Mouse (Mus musculus) gastrocnemius, postnatal 4 days (tissue): ENCODE measurements at regions not wholly inside any gene's neighbourhood (a gene's known extent, or its start where the extent isn't known, plus 50 kb on each side); places are given as distances from the start of the nearest gene placed in this dataset.
"Not testable (repeated sequence)": the region's sequence is repeated elsewhere in the genome, so short reads cannot be mapped to it uniquely, and the experiment has no call there.

Experiments
- DNase-seq, 2 experiments: peaks; one replicate each; pipeline ENCODE4 v3.0.0; 2021 to 2022; ENCODE audit warnings: low spot score in 2 of 2, mixed read lengths in 2 of 2

GRCm38 (mm10) chr15:60333573-60334306 is 317.3 kb upstream of the 4933412E24Rik start:
- no peak for DNase-seq

DNA sequence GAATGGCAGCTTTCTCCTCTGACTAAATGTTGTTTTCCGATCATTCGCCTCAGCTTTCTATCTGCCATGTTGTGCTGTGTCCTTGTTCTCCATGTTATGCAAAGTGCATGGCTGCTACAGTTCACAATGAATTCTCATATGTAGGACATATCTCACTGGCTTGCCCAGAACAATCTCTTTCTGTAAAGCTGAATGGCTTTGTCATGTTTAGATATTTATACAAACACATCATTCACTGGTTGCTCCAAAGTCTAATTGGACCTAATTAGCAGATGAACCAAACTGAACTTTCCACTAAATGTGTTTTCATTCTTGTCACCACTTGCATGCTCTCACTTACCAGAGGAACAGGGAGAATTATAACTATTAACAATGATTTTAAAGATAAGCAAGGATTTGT is 301.2 kb upstream of the 4933412E24Rik start:
- no peak for DNase-seq

GRCm38 (mm10) chr15:60315210-60315609 is 298.8 kb upstream of the 4933412E24Rik start:
- no peak for DNase-seq

GRCm38 (mm10) chr15:60309909-60310308 is 293.5 kb upstream of the 4933412E24Rik start:
- no peak for DNase-seq

DNA sequence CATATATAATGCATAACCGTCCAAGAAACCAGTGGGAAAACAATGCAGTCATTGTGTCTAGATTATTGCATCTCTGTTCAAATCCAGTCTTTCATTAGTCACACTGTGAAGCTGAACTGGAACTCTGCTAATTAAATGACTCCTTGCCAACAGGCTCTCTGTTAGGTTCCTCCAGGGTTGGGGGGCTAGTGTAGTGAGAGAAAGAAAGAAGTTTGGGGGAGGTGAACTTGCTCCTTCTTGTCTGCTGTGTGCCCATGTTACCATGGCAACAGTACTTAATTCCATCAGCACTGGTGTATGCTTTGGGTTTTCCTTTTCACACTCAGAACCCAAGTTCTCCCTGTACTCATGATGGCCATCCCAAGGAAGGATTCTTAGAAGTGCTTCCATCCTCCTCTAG is 292.6 kb upstream of the 4933412E24Rik start:
- DNase-seq: no peak

- no peak for DNase-seq
Observed at GRCm38 (mm10) chr15:60308126-60308525, 291.7 kb upstream of the 4933412E24Rik start.

DNA sequence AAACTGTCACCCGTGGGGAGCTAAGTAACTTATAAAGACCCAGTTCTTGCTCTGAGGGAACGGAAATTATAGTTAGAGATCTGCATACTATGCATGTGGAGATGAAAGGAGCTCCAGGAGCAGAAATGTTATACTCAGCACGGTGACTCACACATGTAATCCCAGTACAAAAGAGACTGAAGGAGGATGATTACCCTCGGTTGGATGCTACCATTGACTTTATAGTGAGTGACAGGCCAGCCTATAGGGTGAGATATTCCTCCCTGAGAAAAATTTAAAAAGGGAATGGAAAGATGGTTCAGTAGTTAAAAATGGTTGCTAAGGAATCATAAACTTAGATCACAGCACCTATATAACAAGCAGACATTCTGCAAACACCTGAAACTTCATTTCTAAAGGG is 287.1 kb upstream of the 4933412E24Rik start:
- DNase-seq: no peak

DNA sequence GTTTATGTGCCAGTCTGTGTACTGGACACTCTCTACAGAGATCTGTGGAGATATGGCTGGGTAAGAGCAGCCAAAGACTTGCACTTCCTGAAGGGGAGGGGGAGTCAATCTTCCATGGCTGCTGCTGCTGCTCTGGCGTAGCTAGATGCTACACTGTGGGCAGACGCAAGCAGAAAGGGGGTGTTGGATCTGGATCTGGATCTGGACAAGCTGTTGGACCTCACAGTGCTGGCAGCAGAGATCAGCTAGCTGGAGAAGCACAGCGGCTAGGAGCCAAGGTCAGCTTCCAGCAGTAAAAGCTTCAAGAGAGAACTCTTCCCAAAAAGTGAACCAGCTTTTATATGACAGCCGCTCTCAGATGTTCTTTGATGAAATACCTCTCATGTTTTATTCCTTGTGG is 285.5 kb upstream of the 4933412E24Rik start:
- DNase-seq: no peak

GRCm38 (mm10) chr15:60285321-60285720 is 268.9 kb upstream of the 4933412E24Rik start:
- DNase-seq: no peak

- no peak for DNase-seq
Observed at GRCm38 (mm10) chr15:60280378-60280777, 264.0 kb upstream of the 4933412E24Rik start.

DNA sequence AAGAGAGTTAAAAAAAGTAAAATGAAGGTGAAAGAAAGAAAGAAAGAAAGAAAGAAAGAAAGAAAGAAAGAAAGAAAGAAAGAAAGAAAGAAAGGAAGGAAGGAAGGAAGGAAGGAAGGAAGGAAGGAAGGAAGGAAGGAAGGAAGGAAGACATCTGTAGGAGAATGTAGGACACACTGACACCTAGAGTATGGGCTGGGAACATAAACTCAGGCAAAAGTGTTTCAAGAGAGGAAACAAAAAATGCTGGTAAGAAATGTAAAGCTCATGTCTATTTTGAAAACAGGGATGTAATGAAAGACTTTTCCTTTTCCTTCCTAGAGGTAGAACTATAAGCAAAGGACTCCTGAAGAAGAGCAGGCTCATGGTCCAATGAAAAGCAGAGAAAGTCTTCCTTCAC is 237.2 kb upstream of the 4933412E24Rik start:
- not testable (repeated sequence) for DNase-seq

- DNase-seq: no peak
Observed at GRCm38 (mm10) chr15:60226335-60226938, 210.0 kb upstream of the 4933412E24Rik start.

DNA sequence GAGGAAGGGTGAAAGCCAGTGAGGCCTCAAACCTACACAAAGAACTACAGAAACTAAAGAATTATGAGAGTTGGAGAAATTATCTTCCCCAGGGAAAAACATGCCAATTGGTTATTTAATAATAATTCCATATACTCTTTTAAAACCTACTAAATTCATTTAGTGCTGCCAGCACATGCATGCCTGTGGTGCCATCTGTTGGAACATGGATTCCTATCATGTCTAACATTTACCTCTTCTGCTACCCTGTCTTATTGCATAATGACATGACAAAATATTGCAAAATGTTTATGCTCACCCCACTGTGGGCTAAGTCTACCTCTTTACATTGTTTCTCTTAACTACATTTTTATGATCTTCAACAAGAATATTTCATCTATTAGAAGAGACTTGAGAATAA is 178.7 kb upstream of the 4933412E24Rik start:
- DNase-seq: no peak

DNA sequence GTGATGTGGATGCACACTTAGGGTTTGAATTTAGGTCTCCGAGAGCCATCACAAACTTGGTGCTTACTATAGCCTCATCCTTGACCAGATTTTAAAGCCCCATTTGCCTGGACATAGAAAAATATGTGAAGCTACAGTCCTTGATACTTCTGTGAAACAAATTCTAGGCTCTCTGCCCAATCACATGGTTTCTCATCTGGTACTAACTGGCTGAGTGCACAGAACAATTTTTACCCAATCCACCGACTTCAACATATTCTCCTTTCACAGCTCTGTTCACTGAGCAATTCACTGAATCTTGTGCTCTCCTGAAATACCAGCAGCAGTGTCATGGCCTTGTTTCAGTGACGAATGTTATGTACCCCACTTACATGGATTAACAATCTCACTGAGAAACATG is 176.7 kb upstream of the 4933412E24Rik start:
- no peak for DNase-seq

GRCm38 (mm10) chr15:60187002-60187715 is 170.7 kb upstream of the 4933412E24Rik start:
- no peak for DNase-seq

- no peak for DNase-seq
Observed at GRCm38 (mm10) chr15:60141554-60142070, 125.2 kb upstream of the 4933412E24Rik start.

GRCm38 (mm10) chr15:60136671-60137070 is 120.3 kb upstream of the 4933412E24Rik start:
- no peak for DNase-seq

DNA sequence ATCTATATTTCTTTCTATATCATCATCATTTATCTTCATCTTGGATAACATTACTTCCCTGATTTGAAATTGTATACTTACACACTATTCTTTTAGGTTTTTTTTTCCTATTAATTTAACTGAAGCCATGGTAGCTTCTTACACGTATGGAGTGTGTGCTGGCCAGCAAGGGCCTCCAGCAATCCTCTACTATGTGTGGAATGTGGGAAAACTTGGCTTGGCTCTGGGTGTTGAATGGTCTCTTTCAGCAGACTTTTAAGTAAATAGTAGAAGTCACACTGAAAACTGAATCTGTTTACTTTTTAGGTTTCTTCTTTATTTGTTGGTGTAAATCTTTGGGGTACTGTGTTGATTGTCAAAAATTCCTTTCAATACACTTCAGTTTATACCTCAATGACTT is 118.1 kb upstream of the 4933412E24Rik start:
- DNase-seq: no peak

- DNase-seq: no peak
Observed at GRCm38 (mm10) chr15:60132701-60133100, 116.3 kb upstream of the 4933412E24Rik start.

DNA sequence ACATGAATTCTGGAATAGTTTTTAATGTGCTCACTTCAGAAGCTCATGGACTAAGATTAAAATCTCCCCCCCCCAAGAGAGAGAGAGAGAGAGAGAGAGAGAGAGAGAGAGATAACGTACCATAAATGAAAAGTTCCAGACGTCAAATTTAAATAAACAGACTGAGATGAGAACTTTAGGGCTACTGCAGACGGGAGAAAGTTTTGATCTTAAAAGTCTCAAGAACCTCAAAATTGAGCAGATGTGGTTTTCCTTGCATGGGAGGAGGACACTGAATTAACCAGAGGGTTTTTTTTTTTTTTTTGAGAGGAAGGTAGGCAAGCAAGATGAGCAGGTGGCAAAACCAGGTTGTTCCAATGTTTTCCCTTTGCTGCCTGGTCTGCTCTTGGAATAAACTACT is 108.0 kb upstream of the 4933412E24Rik start:
- DNase-seq: no peak

DNA sequence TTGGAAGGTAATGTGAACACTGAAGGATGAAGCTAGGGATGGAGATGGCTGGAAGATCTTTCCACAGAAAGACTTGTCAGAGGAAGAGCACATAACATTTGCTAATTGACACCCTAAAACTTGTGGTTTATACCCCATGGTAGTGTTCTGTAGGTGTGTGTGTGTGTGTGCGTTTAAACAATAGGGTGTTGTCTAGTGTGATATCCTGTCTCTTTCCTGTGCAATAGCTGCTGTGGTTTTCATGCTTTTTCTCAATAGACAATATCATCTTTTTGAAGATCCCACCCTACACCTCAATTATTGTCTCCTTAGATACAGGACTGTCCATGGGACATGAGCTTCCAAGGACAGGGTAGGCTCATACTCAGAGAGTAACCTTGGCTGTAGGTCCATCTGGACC is 103.5 kb upstream of the 4933412E24Rik start:
- no peak for DNase-seq

GRCm38 (mm10) chr15:60111885-60112284 is 95.5 kb upstream of the 4933412E24Rik start:
- no peak for DNase-seq
